Mouse (Mus musculus) kidney, adult 2 months (tissue): ENCODE measurements at regions not wholly inside any gene's neighbourhood (a gene's known extent, or its start where the extent isn't known, plus 50 kb on each side); places are given as distances from the start of the nearest gene placed in this dataset.

Experiments
- DNase-seq: peaks from one replicate; pipeline ENCODE4 v3.0.0; 2021
- H3K27ac ChIP-seq: fragments of 200-500 bp; 2 replicates; pipeline ENCODE4 v1.5.1; 2012; ENCODE audit warnings: low read depth, low read length, control low read depth, inconsistent platforms; ENCODE audit not compliant: insufficient read depth
- H3K27me3 ChIP-seq: fragments of 200-500 bp; replicated peaks from 2 replicates; pipeline ENCODE4 v1.6.1; 2012; ENCODE audit warnings: mild to moderate bottlenecking, moderate library complexity, low read length, inconsistent platforms; ENCODE audit not compliant: control insufficient read depth, insufficient read depth
- H3K36me3 ChIP-seq: fragments of 200-500 bp; 2 replicates; pipeline ENCODE4 v1.6.1; 2012; ENCODE audit warnings: mild to moderate bottlenecking, moderate library complexity, low read length, inconsistent platforms; ENCODE audit not compliant: control insufficient read depth, insufficient read depth
- H3K4me1 ChIP-seq: fragments of 200-500 bp; 2 replicates; pipeline ENCODE4 v1.6.1; 2011; ENCODE audit warnings: low read length; ENCODE audit not compliant: control insufficient read depth, insufficient read depth
- H3K4me3 ChIP-seq: fragments of 200-500 bp; 2 replicates; pipeline ENCODE4 v1.5.1; 2011; ENCODE audit warnings: mild to moderate bottlenecking, low read depth, low read length, control low read depth; ENCODE audit not compliant: insufficient read depth
- CTCF ChIP-seq: fragments of 200-500 bp; conservative IDR thresholded peaks from 2 replicates; pipeline ENCODE4 v1.5.1; 2011; ENCODE audit warnings: low read depth, mild to moderate bottlenecking, control low read depth, low read length, moderate library complexity, mixed read lengths; ENCODE audit not compliant: insufficient read depth, insufficient read length
- POLR2A ChIP-seq: fragments of 200-500 bp; IDR thresholded peaks from one replicate; pipeline ENCODE4 v1.6.1; 2011; ENCODE audit warnings: low read depth, low read length, control low read depth
- WGBS: fragments of 180-500 bp; shearing (Covaris S2); methylation state at CpG from one replicate; pipeline ENCODE4 v1.1.7; 2018; 5-methylcytosine and 5-hydroxymethylcytosine counted together

GRCm38 (mm10) chr15:56139451-56139850, 1338.0 kb downstream of the Slc22a22 start:
- WGBS, result 74% methylated on average over 3 of the region's 3 CpGs
- DNase-seq, result no peak
- Histone ChIP-seq H3K4me3 (no peak overlapping the region), H3K36me3 (no peaks in the 10 kb centered on the region), H3K27me3 (no peaks in the 10 kb centered on the region), H3K27ac (no peak overlapping the region), H3K4me1 (no peaks in the 10 kb centered on the region)
- TF ChIP-seq CTCF, result no peak
- TF ChIP-seq POLR2A, result no peak

DNA sequence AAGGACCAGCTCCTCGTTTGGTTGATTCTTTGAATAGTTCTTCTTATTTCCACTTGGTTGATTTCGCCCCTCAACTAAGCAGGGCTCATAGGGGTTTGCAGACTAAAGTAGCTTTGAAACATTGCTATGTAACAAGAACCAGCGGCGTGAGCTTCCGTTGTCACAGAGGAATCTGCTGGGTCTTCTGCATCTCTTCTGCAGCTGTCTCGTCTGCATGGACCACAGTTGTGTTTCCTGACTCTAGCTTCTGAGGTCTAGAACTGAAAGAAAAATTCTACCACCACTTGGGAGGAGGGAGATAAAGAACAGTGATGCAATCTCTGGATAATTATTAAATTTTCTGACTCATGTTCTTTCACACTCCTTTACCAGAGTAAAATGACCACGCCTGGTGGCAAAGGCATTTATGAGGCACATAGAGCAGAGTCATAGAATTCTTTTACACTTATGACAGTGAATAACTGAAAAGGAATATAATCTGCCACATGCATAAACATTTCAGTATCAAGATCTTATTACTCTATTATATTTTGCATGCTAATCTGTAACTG, 1340.9 kb downstream of the Slc22a22 start:
- TF ChIP-seq CTCF (no peak), POLR2A (no peak)
- 67% methylated on average over 7 of the region's 7 CpGs for WGBS
- H3K27me3 ChIP-seq, result no peaks in the 10 kb centered on the region
- H3K4me3 ChIP-seq, result no peak overlapping the region
- H3K4me1 ChIP-seq, result no peaks in the 10 kb centered on the region
- no peak for DNase-seq
- H3K27ac ChIP-seq, result no peak overlapping the region
- H3K36me3 ChIP-seq, result no peaks in the 10 kb centered on the region

DNA sequence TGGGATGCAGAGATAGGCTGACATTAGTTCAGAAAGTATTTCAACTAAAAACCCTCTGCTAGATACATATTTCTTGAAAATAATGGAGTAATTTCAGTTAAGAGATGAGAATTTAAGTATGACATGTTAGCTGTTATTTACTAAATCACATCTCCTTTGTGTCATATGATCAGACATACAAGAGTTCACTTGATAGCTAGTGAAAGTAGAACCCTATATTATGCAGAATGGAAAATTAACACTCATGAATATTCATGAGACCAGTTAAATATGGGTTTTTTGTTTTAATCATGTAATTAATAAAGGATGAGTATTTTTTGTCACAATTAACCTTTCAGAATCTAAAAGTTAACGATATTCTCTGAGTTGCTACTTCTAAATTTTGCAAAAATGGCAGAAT, 1349.4 kb downstream of the Slc22a22 start:
- WGBS, result 91% methylated on average over 1 of the region's 1 CpGs
- TF ChIP-seq CTCF, result no peak
- no peak for TF ChIP-seq POLR2A
- H3K36me3 ChIP-seq, result no peaks in the 10 kb centered on the region
- no peak for DNase-seq
- H3K4me3 ChIP-seq, result no peak overlapping the region
- no peak overlapping the region for H3K27ac ChIP-seq
- H3K4me1 ChIP-seq, result no peaks in the 10 kb centered on the region
- no peaks in the 10 kb centered on the region for H3K27me3 ChIP-seq

- no peak overlapping the region for H3K4me3 ChIP-seq
- H3K4me1 ChIP-seq, result no peaks in the 10 kb centered on the region
- TF ChIP-seq CTCF (no peak), POLR2A (no peak)
- no peaks in the 10 kb centered on the region for H3K27me3 ChIP-seq
- no peak overlapping the region for H3K27ac ChIP-seq
- no peaks in the 10 kb centered on the region for H3K36me3 ChIP-seq
- no peak for DNase-seq
Measured at GRCm38 (mm10) chr15:56119287-56120065, 1357.9 kb downstream of the Slc22a22 start.

- Histone ChIP-seq H3K27me3 (no peaks in the 10 kb centered on the region), H3K4me3 (no peak overlapping the region), H3K27ac (no peak overlapping the region), H3K4me1 (no peaks in the 10 kb centered on the region), H3K36me3 (no peaks in the 10 kb centered on the region)
- TF ChIP-seq POLR2A (no peak), CTCF (no peak)
- DNase-seq, result no peak
- 64% methylated on average over 2 of the region's 2 CpGs for WGBS
Measured at GRCm38 (mm10) chr15:56108313-56108712, 1369.1 kb downstream of the Slc22a22 start.

DNA sequence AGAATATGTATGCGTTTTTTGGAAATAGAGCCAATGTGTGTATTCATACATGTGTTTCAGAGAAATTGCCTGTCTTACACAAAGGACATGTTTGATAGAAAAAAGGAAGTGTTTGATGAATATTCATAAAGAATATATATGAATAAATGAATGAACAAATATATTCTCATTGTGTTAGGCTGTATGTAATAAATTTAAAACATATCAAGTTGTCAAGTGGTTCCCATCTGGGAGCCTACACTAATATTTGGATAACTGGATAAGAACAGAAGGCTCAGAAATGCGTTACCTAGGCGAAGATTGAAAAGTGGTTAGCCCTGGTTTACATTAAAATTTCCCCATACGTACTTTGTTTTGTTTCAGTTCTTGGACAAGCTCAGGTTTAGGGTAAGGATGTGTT, 1369.7 kb downstream of the Slc22a22 start:
- TF ChIP-seq POLR2A (no peak), CTCF (no peak)
- Histone ChIP-seq H3K4me1 (no peaks in the 10 kb centered on the region), H3K27ac (no peak overlapping the region), H3K27me3 (no peaks in the 10 kb centered on the region), H3K36me3 (no peaks in the 10 kb centered on the region), H3K4me3 (no peak overlapping the region)
- DNase-seq, result no peak
- WGBS, result 79% methylated on average over 4 of the region's 4 CpGs

DNA sequence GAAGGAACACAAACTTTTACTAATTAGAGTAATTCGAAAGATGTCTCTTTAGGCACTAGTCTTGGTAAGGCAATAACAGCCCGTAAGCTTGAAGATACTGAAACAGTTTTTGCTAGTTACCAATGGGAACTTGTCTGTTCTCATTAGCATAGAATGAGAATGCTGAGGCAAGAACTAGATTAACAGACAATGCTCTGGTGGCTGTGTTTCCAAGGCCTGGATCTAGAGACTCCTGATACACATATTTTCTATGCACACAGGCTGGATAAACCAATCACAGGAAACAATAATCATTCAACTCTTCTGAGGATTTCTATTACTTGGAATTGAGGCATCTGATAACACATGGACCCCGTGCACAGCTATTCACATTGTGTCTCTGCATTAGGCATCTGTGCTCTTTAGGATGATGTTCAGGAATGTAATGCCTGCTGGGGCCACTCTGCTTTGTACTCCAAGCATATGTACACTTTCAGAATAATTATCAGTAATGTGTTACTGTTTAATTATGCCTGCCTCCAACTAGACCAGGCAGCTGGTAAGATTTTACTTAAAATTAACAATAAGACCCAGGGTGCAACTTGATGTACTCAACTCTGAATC, 1377.2 kb downstream of the Slc22a22 start:
- DNase-seq, result no peak
- Histone ChIP-seq H3K27ac (no peak overlapping the region), H3K4me1 (no peaks in the 10 kb centered on the region), H3K4me3 (no peak overlapping the region), H3K27me3 (no peaks in the 10 kb centered on the region), H3K36me3 (no peaks in the 10 kb centered on the region)
- 89% methylated on average over 3 of the region's 3 CpGs for WGBS
- no peak for TF ChIP-seq POLR2A
- no peak for TF ChIP-seq CTCF
